Mouse (Mus musculus) CH12.LX (cell line): ENCODE data around the gene A2ml1.

Source experiments
- CHD2 ChIP-seq: IDR thresholded peaks from 2 replicates; pipeline ENCODE4 v1.6.1; 2011; ENCODE audit warnings: low read length, improper control_type of control experiment
- CTCF ChIP-seq, 2 experiments: IDR thresholded peaks in 1 of 2; conservative IDR thresholded peaks in 1 of 2; 2 replicates each; pipeline ENCODE4 v1.5.1; 2011 to 2012; ENCODE audit warnings: low read depth in 2 of 2, low read length in 2 of 2, improper control_type of control experiment in 1 of 2, inconsistent platforms in 1 of 2, mild to moderate bottlenecking in 1 of 2, moderate library complexity in 1 of 2
- E2F4 ChIP-seq: IDR thresholded peaks from 2 replicates; pipeline ENCODE4 v1.6.1; 2011; ENCODE audit warnings: low read depth, low read length, improper control_type of control experiment; ENCODE audit not compliant: insufficient replicate concordance
- EP300 ChIP-seq: IDR thresholded peaks from 2 replicates; pipeline ENCODE4 v1.6.1; 2011; ENCODE audit warnings: low read length, improper control_type of control experiment
- IRF4 ChIP-seq: IDR thresholded peaks from 2 replicates; pipeline ENCODE4 v1.6.1; 2014; ENCODE audit warnings: low read depth, mild to moderate bottlenecking, inconsistent platforms, low read length, improper control_type of control experiment
- MAFK ChIP-seq: IDR thresholded peaks from 2 replicates; pipeline ENCODE4 v1.6.1; 2011; ENCODE audit warnings: low read length, improper control_type of control experiment; ENCODE audit not compliant: insufficient replicate concordance
- MAX ChIP-seq: IDR thresholded peaks from 2 replicates; pipeline ENCODE4 v1.6.1; 2011; ENCODE audit warnings: low read length, improper control_type of control experiment
- PAX5 ChIP-seq: IDR thresholded peaks from 2 replicates; pipeline ENCODE4 v1.6.1; 2012; ENCODE audit warnings: low read length, inconsistent platforms, mixed read lengths
- POLR2A ChIP-seq: IDR thresholded peaks from 2 replicates; pipeline ENCODE4 v1.6.1; 2011; ENCODE audit warnings: low read depth, mild to moderate bottlenecking, improper control_type of control experiment, low read length
- RAD21 ChIP-seq: IDR thresholded peaks from 2 replicates; pipeline ENCODE4 v1.6.1; 2011; ENCODE audit warnings: low read depth, mild to moderate bottlenecking, low read length, improper control_type of control experiment, moderate library complexity
- SIN3A ChIP-seq: IDR thresholded peaks from 2 replicates; pipeline ENCODE4 v1.6.1; 2012; ENCODE audit warnings: low read length, improper control_type of control experiment, inconsistent platforms
- TCF12 ChIP-seq: IDR thresholded peaks from 2 replicates; pipeline ENCODE4 v1.6.1; 2014; ENCODE audit warnings: low read depth, mild to moderate bottlenecking, inconsistent platforms, low read length, improper control_type of control experiment
- UBTF ChIP-seq: IDR thresholded peaks from 2 replicates; pipeline ENCODE4 v1.6.1; 2012; ENCODE audit warnings: low read depth, mild to moderate bottlenecking, inconsistent platforms, low read length, improper control_type of control experiment, moderate library complexity

DNA sequence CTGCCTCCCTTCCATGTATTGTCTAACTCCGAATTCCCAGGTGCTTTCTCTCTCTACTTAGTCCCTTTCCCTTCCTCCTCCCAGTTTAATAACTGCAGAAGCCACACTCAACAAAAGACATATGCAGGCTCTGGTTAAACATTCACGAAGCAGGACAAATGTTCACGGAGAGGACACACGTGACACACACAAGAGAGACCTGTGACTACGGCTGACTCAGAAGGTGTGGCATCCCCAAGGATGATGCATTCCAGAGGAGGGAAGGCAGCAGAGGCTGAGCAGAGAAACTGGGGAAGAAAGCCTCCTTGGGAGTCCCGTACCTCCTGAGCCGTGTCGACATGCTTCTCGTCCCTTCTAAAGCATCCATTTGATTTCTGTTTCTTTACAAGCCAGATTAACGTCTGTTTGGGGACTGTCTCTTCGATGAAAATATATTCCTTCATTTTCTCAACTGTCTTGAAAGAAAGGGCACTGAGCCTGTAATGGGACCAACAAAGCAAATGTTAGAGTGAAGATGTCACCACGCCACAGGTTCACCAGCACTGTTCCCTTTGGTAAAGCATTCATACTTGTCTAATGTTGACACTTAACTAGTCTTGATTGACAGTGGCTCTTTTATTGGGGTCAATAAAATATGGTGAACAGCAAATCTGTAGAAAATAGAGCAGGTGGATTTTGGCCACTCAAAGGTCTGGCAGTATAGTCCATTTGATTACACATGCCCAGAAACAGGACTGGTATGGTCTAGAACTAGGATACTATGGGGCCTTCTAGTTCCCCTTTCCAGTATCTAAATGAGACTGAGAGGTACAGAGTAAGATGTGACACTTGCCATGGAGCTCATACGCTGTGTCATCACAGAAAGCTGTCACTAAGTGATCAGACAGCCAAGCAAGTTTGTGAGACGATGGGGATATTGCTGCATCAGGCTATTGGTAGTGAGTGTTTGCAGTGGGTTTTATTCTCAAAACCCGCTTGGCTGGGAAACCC, 31.6 kb downstream of the A2ml1 start:
- TF ChIP-seq E2F4 (no peak), CTCF (conservative IDR thresholded peaks at IDR 0.05 in 1 of 2, IDR thresholded peaks at IDR 0.05 in 1 of 2; ENCODE audit: low read depth in 2 of 2, low read length in 2 of 2) (no peak), TCF12 (no peak), POLR2A (no peak), MAX (no peak), EP300 (peak; percentile 60), RAD21 (no peak), UBTF (no peak), CHD2 (no peak), MAFK (no peak), PAX5 (no peak), SIN3A (no peak), IRF4 (peak; percentile 70)
